In genomic region chr15:83145541-83145940, GRCm38 (mm10) we compare ENCODE assay signal across 1 mouse cellular context.
TF ChIP-seq lines count a peak whose summit lies in the region.

No protein-coding gene starts in this region.

TF ChIP-seq in MEL, 35 proteins besides CTCF, POLR2A, EP300 and RAD21:
- TF ChIP-seq NELFE (IDR thresholded peaks at IDR 0.05; ENCODE audit: low read depth, low read length) = no peak
- no peak for TF ChIP-seq ELF1 (IDR thresholded peaks at IDR 0.05; ENCODE audit: low read depth, low read length)
- no peak for TF ChIP-seq SIN3A (IDR thresholded peaks at IDR 0.05; ENCODE audit: low read length)
